Mouse (Mus musculus): ENCODE measurements around the gene Kank4. TPM values are rescaled to one million over a fixed set of nuclear protein-coding genes. Genes with fewer than 3 reads are reported as not detected.
"Not testable (repeated sequence)": the region's sequence is repeated elsewhere in the genome, so short reads cannot be mapped to it uniquely, and the experiment has no call there.

Kank4 gene
- total and polyA plus RNA-seq, 3 experiments, result not detected

GRCm38 (mm10) chr4:98845201-98845600, 27.9 kb upstream of the Kank4 start:
- Histone ChIP-seq H3K9me3 (replicated peaks; ENCODE audit: insufficient read depth, low read length) (no peaks in the 10 kb centered on the region), H3K4me1 (ENCODE audit: control insufficient read depth in 1 of 2, insufficient read depth in 2 of 2, low read length in 2 of 2) (no peaks in the 10 kb centered on the region), H3K36me3 (ENCODE audit: control insufficient read depth in 1 of 2, insufficient read depth in 2 of 2, low read length in 2 of 2) (no peaks in the 10 kb centered on the region), H3K9ac (ENCODE audit: control insufficient read depth, low read depth, low read length, poor library complexity, severe bottlenecking) (no peak overlapping the region), H3K27me3 (ENCODE audit: control insufficient read depth in 1 of 2, insufficient read depth in 2 of 2, low read length in 2 of 2) (no peaks in the 10 kb centered on the region), H3K27ac (ENCODE audit: control insufficient read depth, low read depth, low read length) (no peak overlapping the region), H3K4me3 (ENCODE audit: control insufficient read depth in 1 of 2, insufficient read depth in 1 of 2, low read depth in 2 of 2, low read length in 2 of 2) (no peak overlapping the region), H3K79me2 (ENCODE audit: control insufficient read depth, insufficient read depth, low read length, poor library complexity) (no peaks in the 10 kb centered on the region)
- TF ChIP-seq MEF2A (IDR thresholded peaks at IDR 0.05; ENCODE audit: extremely low read depth, insufficient replicate concordance, low read depth, low read length, poor library complexity, severe bottlenecking) (no peak), TCF12 (IDR thresholded peaks at IDR 0.05; ENCODE audit: low read depth, low read length) (no peak), ZKSCAN1 (IDR thresholded peaks at IDR 0.05; ENCODE audit: low read depth, low read length) (no peak), KAT2A (conservative IDR thresholded peaks at IDR 0.05; ENCODE audit: low read depth, low read length) (no peak), SMC3 (IDR thresholded peaks at IDR 0.05; ENCODE audit: low read depth, low read length) (no peak), HCFC1 (IDR thresholded peaks at IDR 0.05; ENCODE audit: low read depth, low read length) (no peak), NELFE (IDR thresholded peaks at IDR 0.05; ENCODE audit: low read depth, low read length) (no peak), ZNF384 (IDR thresholded peaks at IDR 0.05; ENCODE audit: low read depth, low read length) (no peak), CHD2 (IDR thresholded peaks at IDR 0.05; ENCODE audit: low read length) (no peak), TBP (IDR thresholded peaks at IDR 0.05; ENCODE audit: low read depth, low read length) (no peak), CTCF (IDR thresholded peaks at IDR 0.05 in 2 of 3, conservative IDR thresholded peaks at IDR 0.05 in 1 of 3; ENCODE audit: control insufficient read depth in 1 of 3, insufficient read depth in 1 of 3, low read depth in 2 of 3, low read length in 3 of 3, poor library complexity in 1 of 3, severe bottlenecking in 1 of 3) (no peak), MYB (IDR thresholded peaks at IDR 0.05; ENCODE audit: low read depth, low read length) (no peak), POLR2A (IDR thresholded peaks at IDR 0.05; ENCODE audit: control insufficient read depth in 1 of 2, insufficient read depth in 1 of 2, low read depth in 1 of 2, low read length in 2 of 2, poor library complexity in 1 of 2) (no peak), UBTF (IDR thresholded peaks at IDR 0.05; ENCODE audit: borderline replicate concordance, insufficient read depth, low read depth, low read length) (no peak), SIN3A (IDR thresholded peaks at IDR 0.05; ENCODE audit: low read length) (no peak), ZC3H11A (IDR thresholded peaks at IDR 0.05; ENCODE audit: low read depth, low read length) (no peak), ETS1 (IDR thresholded peaks at IDR 0.05; ENCODE audit: low read depth, low read length) (no peak), JUND (IDR thresholded peaks at IDR 0.05; ENCODE audit: low read depth, low read length) (no peak), GABPA (IDR thresholded peaks at IDR 0.05; ENCODE audit: low read depth, low read length) (no peak)
- no peak for DNase-seq (ENCODE audit: low read depth, low spot score)

GRCm38 (mm10) chr4:98843906-98844597, 26.7 kb upstream of the Kank4 start:
- Histone ChIP-seq H3K27me3 (ENCODE audit: control insufficient read depth in 1 of 2, insufficient read depth in 2 of 2, low read length in 2 of 2) (no peaks in the 10 kb centered on the region), H3K9ac (ENCODE audit: control insufficient read depth, low read depth, low read length, poor library complexity, severe bottlenecking) (no peak overlapping the region), H3K79me2 (ENCODE audit: control insufficient read depth, insufficient read depth, low read length, poor library complexity) (no peaks in the 10 kb centered on the region), H3K36me3 (ENCODE audit: control insufficient read depth in 1 of 2, insufficient read depth in 2 of 2, low read length in 2 of 2) (no peaks in the 10 kb centered on the region), H3K27ac (ENCODE audit: control insufficient read depth, low read depth, low read length) (no peak overlapping the region), H3K4me3 (ENCODE audit: control insufficient read depth in 1 of 2, insufficient read depth in 1 of 2, low read depth in 2 of 2, low read length in 2 of 2) (no peak overlapping the region), H3K4me1 (ENCODE audit: control insufficient read depth in 1 of 2, insufficient read depth in 2 of 2, low read length in 2 of 2) (no peaks in the 10 kb centered on the region), H3K9me3 (replicated peaks; ENCODE audit: insufficient read depth, low read length) (no peaks in the 10 kb centered on the region)
- DNase-seq (ENCODE audit: low read depth, low spot score), result no peak
- no peak for TF ChIP-seq GATA1 (IDR thresholded peaks at IDR 0.05; ENCODE audit: low read depth, low read length)

GRCm38 (mm10) chr4:98841251-98841650, 23.9 kb upstream of the Kank4 start:
- H3K36me3 ChIP-seq (ENCODE audit: control insufficient read depth in 1 of 2, insufficient read depth in 2 of 2, low read length in 2 of 2); H3K79me2 ChIP-seq (ENCODE audit: control insufficient read depth, insufficient read depth, low read length, poor library complexity); H3K4me1 ChIP-seq (ENCODE audit: control insufficient read depth in 1 of 2, insufficient read depth in 2 of 2, low read length in 2 of 2); DNase-seq (ENCODE audit: low read depth, low spot score); H3K4me3 ChIP-seq (ENCODE audit: control insufficient read depth in 1 of 2, insufficient read depth in 1 of 2, low read depth in 2 of 2, low read length in 2 of 2); H3K27ac ChIP-seq (ENCODE audit: control insufficient read depth, low read depth, low read length); H3K27me3 ChIP-seq (ENCODE audit: control insufficient read depth in 1 of 2, insufficient read depth in 2 of 2, low read length in 2 of 2); H3K9me3 ChIP-seq (replicated peaks; ENCODE audit: insufficient read depth, low read length); H3K9ac ChIP-seq (ENCODE audit: control insufficient read depth, low read depth, low read length, poor library complexity, severe bottlenecking): not testable (repeated sequence)
